Mouse (Mus musculus) ES-Bruce4 (cell line): ENCODE results near the gene Ric8b. TPM values are rescaled to one million over a fixed set of nuclear protein-coding genes. Genes with fewer than 3 reads are reported as not detected.

Experiments
- H3K27ac ChIP-seq: 2 replicates; pipeline ENCODE4 v1.5.1; 2012; ENCODE audit warnings: low read length, inconsistent platforms; ENCODE audit not compliant: insufficient read depth
- H3K27me3 ChIP-seq: 2 replicates; pipeline ENCODE4 v1.6.1; 2012; ENCODE audit warnings: mild to moderate bottlenecking, low read length, inconsistent platforms; ENCODE audit not compliant: control insufficient read depth, poor library complexity, insufficient read depth, severe bottlenecking
- H3K36me3 ChIP-seq: 2 replicates; pipeline ENCODE4 v1.6.1; 2012; ENCODE audit warnings: inconsistent platforms, mild to moderate bottlenecking, low read length, moderate library complexity; ENCODE audit not compliant: control insufficient read depth, poor library complexity, insufficient read depth, severe bottlenecking
- H3K4me1 ChIP-seq: one replicate; pipeline ENCODE4 v1.8.1; 2011; ENCODE audit warnings: low read length; ENCODE audit not compliant: control insufficient read depth, insufficient read depth
- H3K4me3 ChIP-seq: 2 replicates; pipeline ENCODE4 v1.5.1; 2011; ENCODE audit warnings: low read depth, mild to moderate bottlenecking, low read length
- H3K9ac ChIP-seq: 2 replicates; pipeline ENCODE4 v1.6.1; 2012; ENCODE audit warnings: low read depth, mild to moderate bottlenecking, inconsistent platforms; ENCODE audit not compliant: poor library complexity, severe bottlenecking
- H3K9me3 ChIP-seq: replicated peaks from 2 replicates; pipeline ENCODE4 v1.6.1; 2012; ENCODE audit warnings: mild to moderate bottlenecking, low read length, inconsistent platforms; ENCODE audit not compliant: control insufficient read depth, poor library complexity, insufficient read depth, severe bottlenecking
- CTCF ChIP-seq: IDR thresholded peaks from one replicate; pipeline ENCODE4 v1.8.1; 2011; ENCODE audit warnings: low read depth, low read length
- EP300 ChIP-seq: IDR thresholded peaks from 2 replicates; pipeline ENCODE4 v1.6.1; 2011; ENCODE audit warnings: low read depth, low read length; ENCODE audit not compliant: insufficient read depth
- POLR2A ChIP-seq: IDR thresholded peaks from one replicate; pipeline ENCODE4 v1.8.1; 2011; ENCODE audit warnings: low read length; ENCODE audit not compliant: insufficient read depth
- polyA plus RNA-seq: library from polyadenylated mRNA; stranded (reverse); fragments of >200 nt; gene quantifications from 2 replicates; pipeline ENCODE4 v1.2.4, GENCODE M21; 2011; ENCODE audit warnings: low read depth; ENCODE audit not compliant: missing spikeins, insufficient read depth, insufficient read length

The Ric8b gene
- polyA plus RNA-seq, 1 experiment, result 18.8 TPM

DNA sequence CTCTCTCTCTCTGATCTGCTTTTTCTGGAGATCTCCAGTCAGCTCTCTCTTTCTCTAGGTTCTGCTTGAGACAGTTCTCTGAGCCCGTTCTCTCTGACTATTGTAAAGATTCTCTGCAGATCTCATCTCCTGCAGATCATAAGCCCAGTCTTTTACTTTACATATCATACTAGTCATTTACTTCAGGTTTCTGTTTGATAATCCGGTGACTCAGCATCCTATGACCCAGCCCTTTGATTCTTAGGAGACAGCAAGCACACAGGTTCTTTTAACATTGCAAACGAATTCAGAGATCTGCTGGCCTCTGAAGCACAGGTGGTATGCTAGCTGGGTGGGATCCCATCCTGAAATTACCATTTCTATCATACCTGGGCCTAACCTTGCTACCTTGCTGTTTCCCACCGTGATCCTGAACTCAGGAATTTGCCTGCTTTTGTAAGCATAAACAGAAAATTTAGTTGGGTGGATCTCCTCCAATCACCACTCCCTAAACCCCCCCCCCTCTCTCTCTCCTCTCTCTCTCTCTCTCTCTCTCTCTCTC lies 133.3 kb downstream of the Ric8b start:
- TF ChIP-seq EP300, result peak; percentile 79
- no peak for TF ChIP-seq CTCF
- no peak for TF ChIP-seq POLR2A
- H3K4me3 ChIP-seq, result no peak overlapping the region
- peak overlapping the region; percentile 50 for H3K9ac ChIP-seq
- H3K4me1 ChIP-seq, result peaks cover 7% of the 10 kb centered on the region
- no peaks in the 10 kb centered on the region for H3K27me3 ChIP-seq
- peak overlapping the region; percentile 99 for H3K27ac ChIP-seq
- no peaks in the 10 kb centered on the region; the same call in 1 of the 2 replicates for H3K36me3 ChIP-seq
- peaks cover 47% of the 10 kb centered on the region for H3K9me3 ChIP-seq

DNA sequence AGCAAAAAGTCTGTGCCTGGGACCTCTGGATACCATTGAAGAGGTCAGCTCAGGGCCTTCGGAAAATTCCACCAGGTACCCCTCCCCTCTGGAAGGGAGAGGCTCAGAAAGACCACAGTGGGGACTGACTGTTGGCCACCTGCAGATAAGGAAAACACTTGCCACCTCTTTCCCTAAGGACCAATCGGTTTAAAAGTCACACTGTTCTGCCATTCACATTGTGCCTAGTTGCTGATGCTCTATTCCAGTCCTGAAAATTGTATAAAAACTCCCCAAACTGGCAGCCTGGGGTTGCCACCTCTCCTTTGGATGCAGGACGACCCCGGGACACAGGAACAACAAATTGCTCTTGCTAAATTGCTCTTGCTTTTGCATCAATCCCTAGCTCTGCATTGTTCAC lies 135.0 kb downstream of the Ric8b start:
- TF ChIP-seq EP300 (peak; percentile 65), POLR2A (no peak)
- Histone ChIP-seq H3K36me3 (no peaks in the 10 kb centered on the region; the same call in 1 of the 2 replicates), H3K9me3 (peaks cover 45% of the 10 kb centered on the region), H3K9ac (peak overlapping the region; percentile 40), H3K27me3 (no peaks in the 10 kb centered on the region), H3K4me1 (peaks cover 7% of the 10 kb centered on the region), H3K27ac (peak overlapping the region; percentile 99), H3K4me3 (no peak overlapping the region)

DNA sequence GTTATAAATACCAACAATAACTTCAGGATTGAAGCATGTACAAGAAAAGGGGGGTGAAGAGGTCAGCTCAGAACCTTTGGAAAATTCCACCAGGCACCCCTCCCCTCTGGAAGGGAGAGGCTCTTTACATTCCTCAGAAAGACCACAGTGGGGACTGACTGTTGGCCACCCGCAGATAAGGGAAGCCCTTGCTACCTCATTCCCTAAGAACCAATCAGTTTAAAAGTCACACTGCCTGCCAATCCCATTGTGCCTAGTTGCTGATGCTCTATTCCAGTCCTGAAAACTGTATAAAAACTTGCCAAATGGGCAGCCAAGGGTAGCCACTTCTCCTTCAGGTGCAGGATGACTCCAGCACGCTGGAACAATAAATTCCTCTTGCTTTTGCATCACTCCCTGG lies 137.5 kb downstream of the Ric8b start:
- no peak overlapping the region for H3K9ac ChIP-seq
- no peaks in the 10 kb centered on the region for H3K27me3 ChIP-seq
- H3K4me1 ChIP-seq, result peaks cover 7% of the 10 kb centered on the region
- H3K36me3 ChIP-seq, result no peaks in the 10 kb centered on the region
- H3K27ac ChIP-seq, result peak overlapping the region; percentile 98
- no peak overlapping the region for H3K4me3 ChIP-seq
- TF ChIP-seq EP300 (no peak), POLR2A (no peak), CTCF (no peak)
- H3K9me3 ChIP-seq, result peaks cover 23% of the 10 kb centered on the region

Other genes starting within 250 kb of the Ric8b start
- 0.29 and 0.30 TPM in 2 replicates for gene Rfx4, start 161.6 kb upstream of the Ric8b start, polyA plus RNA-seq
- gene Fhl4, start 184.9 kb downstream of the Ric8b start, polyA plus RNA-seq, result 0.96 and 2.0 TPM in 2 replicates
- 22.8 and 24.0 TPM in 2 replicates for gene Tmem263, start 185.0 kb downstream of the Ric8b start, polyA plus RNA-seq
- gene Mterf2, start 210.4 kb downstream of the Ric8b start, polyA plus RNA-seq, result 11.3 and 17.3 TPM in 2 replicates